ENCODE assay signal across 29 mouse cellular contexts in the genomic region with DNA sequence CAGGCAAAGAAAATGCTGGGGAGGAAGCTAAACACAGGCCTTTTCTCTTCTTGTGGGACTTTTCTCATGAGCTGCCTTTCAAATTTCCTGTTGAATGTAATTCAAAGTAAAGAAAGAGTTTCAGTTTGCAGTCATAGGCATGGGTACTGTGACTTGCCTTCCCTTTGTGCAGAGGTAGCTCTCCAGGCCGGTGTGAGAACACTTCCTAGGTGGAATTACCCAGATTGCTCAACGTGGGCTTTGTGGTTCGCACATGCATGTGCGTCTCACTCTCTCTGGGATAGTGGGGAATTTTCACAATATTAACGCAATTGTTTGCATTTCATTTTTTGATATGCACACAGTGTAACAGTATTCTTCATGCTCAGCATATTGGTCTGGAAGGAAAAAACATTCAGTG.
DNase-seq lines count a peak whose midpoint lies in the region; ATAC-seq and TF ChIP-seq lines count a peak whose summit lies in the region.
"Had no signal": no experiment of that assay in that cellular context is flagged by ENCODE, and none has a peak within 500 bp of the region (broad histone marks: within the 10 kb centered on the region; RNA-seq: fewer than 3 reads in every experiment).

No protein-coding gene starts in this region.

- no peak for TF ChIP-seq CTCF in heart, postnatal 0 days (IDR thresholded peaks at IDR 0.05; ENCODE audit: low read depth)
- no peak for TF ChIP-seq CTCF in intestine, postnatal 0 days (IDR thresholded peaks at IDR 0.05; ENCODE audit: low read depth)

- H3K9me3 ChIP-seq in heart, postnatal 0 days (replicated peaks; ENCODE audit: control insufficient read depth, low read length): no peaks in the 10 kb centered on the region
- H3K9me3 ChIP-seq in hindbrain, embryonic 13.5 days: no peaks in the 10 kb centered on the region
- H3K9me3 ChIP-seq in intestine, postnatal 0 days (ENCODE audit: control insufficient read depth): no peaks in the 10 kb centered on the region
- H3K9me3 ChIP-seq: forebrain, embryonic 13.5 days; heart, embryonic 12.5 days; kidney, embryonic 15.5 days; lung, embryonic 15.5 days; neural tube, embryonic 13.5 days had no signal

- H3K4me1 ChIP-seq in heart, postnatal 0 days (ENCODE audit: control insufficient read depth, insufficient read depth): no peaks in the 10 kb centered on the region
- no peaks in the 10 kb centered on the region for H3K4me1 ChIP-seq in hindbrain, embryonic 13.5 days (replicated peaks)
- H3K4me1 ChIP-seq in intestine, postnatal 0 days (replicated peaks; ENCODE audit: control insufficient read depth, insufficient read depth, low read length): no peaks in the 10 kb centered on the region
- H3K4me1 ChIP-seq: forebrain, embryonic 13.5 days; heart, embryonic 12.5 days; hindbrain, embryonic 12.5 days; kidney, embryonic 15.5 days; lung, embryonic 15.5 days; midbrain, embryonic 10.5 days; neural tube, embryonic 13.5 days had no signal

- TF ChIP-seq EP300 in heart, postnatal 0 days (IDR thresholded peaks at IDR 0.05; ENCODE audit: low read depth): no peak

- peak overlapping the region; percentile 51; the same call in 1 of the 2 replicates for H3K27ac ChIP-seq in heart, postnatal 0 days (ENCODE audit: low read depth)
- H3K27ac ChIP-seq in hindbrain, embryonic 13.5 days: no peak overlapping the region
- H3K27ac ChIP-seq in intestine, postnatal 0 days (ENCODE audit: low read depth, low read length): no peak overlapping the region
- H3K27ac ChIP-seq: forebrain, embryonic 13.5 days; hindbrain, embryonic 12.5 days; kidney, embryonic 15.5 days; lung, embryonic 15.5 days; midbrain, embryonic 10.5 days; neural tube, embryonic 13.5 days had no signal

- H3K36me3 ChIP-seq in heart, postnatal 0 days (replicated peaks; ENCODE audit: control insufficient read depth, insufficient read depth, low read length): no peaks in the 10 kb centered on the region
- H3K36me3 ChIP-seq in hindbrain, embryonic 13.5 days: no peaks in the 10 kb centered on the region
- H3K36me3 ChIP-seq in intestine, postnatal 0 days (ENCODE audit: control insufficient read depth, insufficient read depth): no peaks in the 10 kb centered on the region
- H3K36me3 ChIP-seq: heart, embryonic 12.5 days; hindbrain, embryonic 12.5 days; kidney, embryonic 15.5 days; lung, embryonic 15.5 days; midbrain, embryonic 10.5 days; neural tube, embryonic 13.5 days had no signal

- ATAC-seq in heart, postnatal 0 days (ENCODE audit: insufficient read depth, low read depth): no peak
- no peak for ATAC-seq in hindbrain, embryonic 13.5 days (ENCODE audit: low FRiP score)
- ATAC-seq in intestine, postnatal 0 days: no peak
- ATAC-seq: forebrain, embryonic 13.5 days had no signal

- H3K4me3 ChIP-seq in heart, postnatal 0 days (ENCODE audit: low read depth, low read length): no peak overlapping the region
- no peak overlapping the region for H3K4me3 ChIP-seq in hindbrain, embryonic 13.5 days
- H3K4me3 ChIP-seq in intestine, postnatal 0 days (ENCODE audit: low read depth, low read length): no peak overlapping the region
- H3K4me3 ChIP-seq: forebrain, embryonic 13.5 days; heart, embryonic 12.5 days; hindbrain, embryonic 12.5 days; kidney, embryonic 15.5 days; lung, embryonic 15.5 days; midbrain, embryonic 10.5 days; myocyte; neural tube, embryonic 13.5 days had no signal

- 84% methylated on average over 5 of the region's 5 CpGs for WGBS in heart, postnatal 0 days
- WGBS in hindbrain, embryonic 13.5 days: 90% methylated on average over 5 of the region's 5 CpGs
- WGBS in intestine, postnatal 0 days: 92% methylated on average over 5 of the region's 5 CpGs

- no peaks in the 10 kb centered on the region for H3K27me3 ChIP-seq in heart, postnatal 0 days (ENCODE audit: control insufficient read depth, insufficient read depth, low read length)
- no peaks in the 10 kb centered on the region for H3K27me3 ChIP-seq in hindbrain, embryonic 13.5 days
- no peaks in the 10 kb centered on the region for H3K27me3 ChIP-seq in intestine, postnatal 0 days (replicated peaks; ENCODE audit: control insufficient read depth, insufficient read depth, low read length)
- H3K27me3 ChIP-seq: CH12.LX; forebrain, embryonic 13.5 days; heart, embryonic 12.5 days; hindbrain, embryonic 12.5 days; kidney, embryonic 15.5 days; lung, embryonic 15.5 days; neural tube, embryonic 13.5 days had no signal

- intact Hi-C loops in heart, postnatal 25 days (cut with DNase I): no loop called here

- no peak overlapping the region for H3K9ac ChIP-seq in heart, postnatal 0 days (replicated peaks; ENCODE audit: low read depth, low read length)
- H3K9ac ChIP-seq in hindbrain, embryonic 13.5 days: no peak overlapping the region
- no peak overlapping the region for H3K9ac ChIP-seq in intestine, postnatal 0 days (ENCODE audit: low read depth, low read length)
- H3K9ac ChIP-seq: forebrain, embryonic 13.5 days; heart, embryonic 12.5 days; hindbrain, embryonic 12.5 days; kidney, embryonic 15.5 days; lung, embryonic 15.5 days; neural tube, embryonic 13.5 days had no signal

- DNase-seq in heart, postnatal 0 days (ENCODE audit: low spot score): no peak
- no peak for DNase-seq in heart, postnatal 25 days (ENCODE audit: low spot score)
- DNase-seq in thymus, postnatal 14 days: peak; percentile 39
- DNase-seq in thymus, postnatal 25 days: no peak
- DNase-seq in T-cell, adult 2 months (ENCODE audit: low spot score): peak; percentile 38
- peak; percentile 70 for DNase-seq in naive thymus-derived CD4-positive, alpha-beta T cell, adult 2 months (ENCODE audit: low read depth)
- DNase-seq: adrenal gland, postnatal 14 days; cerebellum, adult 11 months; cerebellum, adult 9-10 months; cerebellum, postnatal 36 days; gastrocnemius, postnatal 14 days; heart, adult 18-20 months; heart, postnatal 14 days; kidney, adult 18-20 months; kidney, postnatal 36 days; layer of hippocampus, postnatal 36 days; liver; right cerebral cortex, postnatal 4 days had no signal

- no peak overlapping the region for H3K4me2 ChIP-seq in heart, postnatal 0 days (ENCODE audit: low read depth, low read length)
- H3K4me2 ChIP-seq in hindbrain, embryonic 13.5 days: no peak overlapping the region
- H3K4me2 ChIP-seq in intestine, postnatal 0 days (replicated peaks; ENCODE audit: low read depth): no peak overlapping the region
- H3K4me2 ChIP-seq: forebrain, embryonic 13.5 days; heart, embryonic 12.5 days; hindbrain, embryonic 12.5 days; kidney, embryonic 15.5 days; lung, embryonic 15.5 days; neural tube, embryonic 13.5 days had no signal

Comparison
In these comparisons a context has a peak if more than half of its experiments do, and no peak if none do; other contexts are left out.
1. DNase-seq: peak in thymus, postnatal 14 days (single experiment), T-cell, adult 2 months (single experiment) and naive thymus-derived CD4-positive, alpha-beta T cell, adult 2 months (single experiment); none in heart, postnatal 0 days (single experiment), heart, postnatal 25 days (single experiment) and thymus, postnatal 25 days (single experiment).